Mouse (Mus musculus): ENCODE data around the gene 4632433K11Rik. TPM values are rescaled to one million over a fixed set of nuclear protein-coding genes. Genes with fewer than 3 reads are reported as not detected.

The 4632433K11Rik gene
- polyA plus RNA-seq, 1 experiment = not detected

DNA sequence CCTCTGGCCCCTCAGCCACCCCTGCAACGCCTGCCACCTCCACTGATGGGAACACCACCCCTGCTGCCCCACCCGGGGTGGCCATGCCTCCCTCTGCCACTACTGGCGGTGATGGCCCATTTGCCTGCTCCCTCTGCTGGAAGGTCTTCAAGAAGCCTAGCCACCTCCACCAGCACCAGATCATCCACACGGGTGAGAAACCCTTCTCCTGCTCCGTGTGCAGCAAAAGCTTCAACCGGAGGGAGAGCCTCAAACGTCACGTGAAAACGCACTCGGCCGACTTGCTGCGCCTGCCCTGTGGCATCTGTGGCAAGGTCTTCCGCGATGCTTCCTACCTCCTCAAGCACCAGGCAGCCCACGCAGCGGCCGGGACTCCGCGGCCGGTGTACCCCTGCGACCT is 4.0 kb upstream of the 4632433K11Rik start:
- no peaks in the 10 kb centered on the region for H3K27me3 ChIP-seq (ENCODE audit: control insufficient read depth, insufficient read depth, low read length)
- no peaks in the 10 kb centered on the region for H3K4me1 ChIP-seq (ENCODE audit: control insufficient read depth, insufficient read depth, low read length)
- WGBS = 92% methylated on average over 21 of the region's 21 CpGs
- H3K4me3 ChIP-seq (replicated peaks; ENCODE audit: insufficient read depth, low read depth, low read length) = no peak overlapping the region
- H3K27ac ChIP-seq (ENCODE audit: insufficient read depth, low read length) = no peak overlapping the region
- TF ChIP-seq POLR2A (IDR thresholded peaks at IDR 0.05; ENCODE audit: borderline replicate concordance, insufficient read depth, low read length) = no peak
- TF ChIP-seq CTCF (IDR thresholded peaks at IDR 0.05; ENCODE audit: borderline replicate concordance, insufficient read depth, low read depth, low read length) = no peak
- DNase-seq = no peak

DNA sequence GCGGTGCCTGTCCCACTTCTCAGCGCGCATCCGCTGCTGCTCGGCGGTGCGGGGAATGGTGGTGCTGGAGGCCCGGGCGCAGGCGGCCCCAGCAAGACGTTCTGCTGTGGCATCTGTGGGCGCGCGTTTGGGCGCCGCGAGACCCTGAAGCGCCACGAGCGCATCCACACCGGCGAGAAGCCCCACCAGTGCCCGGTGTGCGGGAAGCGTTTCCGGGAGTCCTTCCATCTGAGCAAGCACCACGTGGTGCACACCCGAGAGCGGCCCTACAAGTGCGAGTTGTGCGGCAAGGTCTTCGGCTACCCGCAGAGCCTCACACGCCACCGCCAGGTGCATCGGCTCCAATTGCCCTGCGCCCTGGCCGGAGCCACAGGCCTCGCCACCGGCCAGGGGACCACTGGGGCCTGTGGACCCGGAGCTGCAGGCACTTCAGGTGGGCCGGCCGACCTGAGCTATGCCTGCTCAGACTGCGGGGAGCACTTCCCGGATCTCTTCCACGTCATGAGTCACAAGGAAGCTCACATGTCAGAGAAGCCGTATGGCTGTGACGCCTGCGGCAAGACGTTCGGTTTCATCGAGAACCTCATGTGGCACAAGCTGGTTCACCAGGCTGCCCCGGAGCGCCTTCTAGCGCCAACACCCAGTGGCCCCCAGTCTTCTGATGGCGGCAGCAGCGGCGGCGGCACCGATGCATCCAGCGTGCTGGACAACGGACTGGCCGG is 3.2 kb upstream of the 4632433K11Rik start:
- no peak overlapping the region for H3K4me3 ChIP-seq (replicated peaks; ENCODE audit: insufficient read depth, low read depth, low read length)
- WGBS = 90% methylated on average over 63 of the region's 63 CpGs
- TF ChIP-seq CTCF (IDR thresholded peaks at IDR 0.05; ENCODE audit: borderline replicate concordance, insufficient read depth, low read depth, low read length) = no peak
- TF ChIP-seq POLR2A (IDR thresholded peaks at IDR 0.05; ENCODE audit: borderline replicate concordance, insufficient read depth, low read length) = no peak
- no peak for DNase-seq
- no peaks in the 10 kb centered on the region for H3K4me1 ChIP-seq (ENCODE audit: control insufficient read depth, insufficient read depth, low read length)
- no peaks in the 10 kb centered on the region for H3K27me3 ChIP-seq (ENCODE audit: control insufficient read depth, insufficient read depth, low read length)
- no peak overlapping the region for H3K27ac ChIP-seq (ENCODE audit: insufficient read depth, low read length)

- TF ChIP-seq CTCF (IDR thresholded peaks at IDR 0.05; ENCODE audit: borderline replicate concordance, insufficient read depth, low read depth, low read length) (no peak), POLR2A (IDR thresholded peaks at IDR 0.05; ENCODE audit: borderline replicate concordance, insufficient read depth, low read length) (no peak)
- 90% methylated on average over 46 of the region's 46 CpGs for WGBS
These were observed 2.4 kb upstream of the 4632433K11Rik start for GRCm38 (mm10) chr7:5031496-5031895.

DNA sequence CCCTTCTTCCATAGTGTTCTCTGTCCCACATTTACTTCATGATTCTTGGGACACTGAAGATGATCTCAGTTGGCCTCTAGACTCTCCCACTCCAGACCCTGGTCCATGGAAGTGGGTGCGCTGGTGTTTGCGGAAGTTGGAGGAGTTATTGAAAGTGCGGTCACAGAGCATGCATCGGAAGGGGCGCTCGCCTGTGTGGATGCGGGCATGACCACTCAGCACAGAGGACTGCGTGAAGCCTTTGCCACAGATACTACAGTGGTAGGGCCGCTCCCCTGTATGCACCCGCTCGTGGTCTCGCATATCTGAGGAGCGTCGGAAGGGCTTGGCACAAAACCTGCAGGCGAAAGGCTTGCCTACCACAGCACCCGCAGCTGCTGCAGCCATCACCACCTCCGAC is 1.7 kb downstream of the 4632433K11Rik start:
- no peaks in the 10 kb centered on the region for H3K27me3 ChIP-seq (ENCODE audit: control insufficient read depth, insufficient read depth, low read length)
- TF ChIP-seq CTCF (IDR thresholded peaks at IDR 0.05; ENCODE audit: borderline replicate concordance, insufficient read depth, low read depth, low read length) = no peak
- no peak for TF ChIP-seq POLR2A (IDR thresholded peaks at IDR 0.05; ENCODE audit: borderline replicate concordance, insufficient read depth, low read length)
- WGBS = 95% methylated on average over 17 of the region's 17 CpGs
- H3K4me1 ChIP-seq (ENCODE audit: control insufficient read depth, insufficient read depth, low read length) = no peaks in the 10 kb centered on the region
- no peak overlapping the region for H3K4me3 ChIP-seq (replicated peaks; ENCODE audit: insufficient read depth, low read depth, low read length)
- H3K27ac ChIP-seq (ENCODE audit: insufficient read depth, low read length) = no peak overlapping the region
- DNase-seq = no peak

More at GRCm38 (mm10) chr7:5031496-5031895, 2.4 kb upstream of the 4632433K11Rik start:
- no peaks in the 10 kb centered on the region for H3K27me3 ChIP-seq (ENCODE audit: control insufficient read depth, insufficient read depth, low read length)
- H3K27ac ChIP-seq (ENCODE audit: insufficient read depth, low read length) = no peak overlapping the region
- H3K4me3 ChIP-seq (replicated peaks; ENCODE audit: insufficient read depth, low read depth, low read length) = no peak overlapping the region
- no peaks in the 10 kb centered on the region for H3K4me1 ChIP-seq (ENCODE audit: control insufficient read depth, insufficient read depth, low read length)
- DNase-seq = no peak

- TF ChIP-seq POLR2A (IDR thresholded peaks at IDR 0.05; ENCODE audit: borderline replicate concordance, insufficient read depth, low read length) = no peak
- no peak for TF ChIP-seq CTCF (IDR thresholded peaks at IDR 0.05; ENCODE audit: borderline replicate concordance, insufficient read depth, low read depth, low read length)
- H3K4me3 ChIP-seq (replicated peaks; ENCODE audit: insufficient read depth, low read depth, low read length) = no peak overlapping the region
- no peak overlapping the region for H3K27ac ChIP-seq (ENCODE audit: insufficient read depth, low read length)
- 94% methylated on average over 9 of the region's 9 CpGs for WGBS
- no peaks in the 10 kb centered on the region for H3K4me1 ChIP-seq (ENCODE audit: control insufficient read depth, insufficient read depth, low read length)
- H3K27me3 ChIP-seq (ENCODE audit: control insufficient read depth, insufficient read depth, low read length) = no peaks in the 10 kb centered on the region
- DNase-seq = no peak
These were observed 2.2 kb downstream of the 4632433K11Rik start for GRCm38 (mm10) chr7:5036136-5036535.

GRCm38 (mm10) chr7:5037026-5037425 is 3.1 kb downstream of the 4632433K11Rik start:
- Histone ChIP-seq H3K27me3 (ENCODE audit: control insufficient read depth, insufficient read depth, low read length) (no peaks in the 10 kb centered on the region), H3K4me3 (replicated peaks; ENCODE audit: insufficient read depth, low read depth, low read length) (no peak overlapping the region), H3K4me1 (ENCODE audit: control insufficient read depth, insufficient read depth, low read length) (no peaks in the 10 kb centered on the region), H3K27ac (ENCODE audit: insufficient read depth, low read length) (no peak overlapping the region)
- 93% methylated on average over 7 of the region's 7 CpGs for WGBS
- no peak for DNase-seq
- TF ChIP-seq CTCF (IDR thresholded peaks at IDR 0.05; ENCODE audit: borderline replicate concordance, insufficient read depth, low read depth, low read length) (no peak), POLR2A (IDR thresholded peaks at IDR 0.05; ENCODE audit: borderline replicate concordance, insufficient read depth, low read length) (no peak)

DNA sequence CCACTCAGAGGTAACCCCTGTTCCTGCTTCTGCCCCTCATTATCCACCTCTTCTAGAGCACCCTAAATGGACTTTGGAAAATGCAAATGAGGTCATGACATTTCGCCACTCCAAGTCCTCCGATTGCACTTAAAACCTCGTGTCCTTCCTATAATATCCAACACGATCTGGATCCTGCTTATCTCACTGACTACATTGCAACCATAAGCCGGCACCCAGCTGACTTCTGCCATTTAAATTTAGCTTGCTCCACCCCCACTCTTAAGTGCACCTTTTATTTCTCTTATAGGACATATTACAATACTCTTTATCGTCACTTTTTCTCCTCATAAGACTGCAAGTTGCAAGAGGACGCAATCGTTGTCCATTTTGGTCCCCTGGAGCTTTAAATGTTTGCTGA is 3.5 kb downstream of the 4632433K11Rik start:
- TF ChIP-seq CTCF (IDR thresholded peaks at IDR 0.05; ENCODE audit: borderline replicate concordance, insufficient read depth, low read depth, low read length) (no peak), POLR2A (IDR thresholded peaks at IDR 0.05; ENCODE audit: borderline replicate concordance, insufficient read depth, low read length) (no peak)
- peak overlapping the region; percentile 82 for H3K4me3 ChIP-seq (replicated peaks; ENCODE audit: insufficient read depth, low read depth, low read length)
- WGBS = 84% methylated on average over 8 of the region's 8 CpGs

DNA sequence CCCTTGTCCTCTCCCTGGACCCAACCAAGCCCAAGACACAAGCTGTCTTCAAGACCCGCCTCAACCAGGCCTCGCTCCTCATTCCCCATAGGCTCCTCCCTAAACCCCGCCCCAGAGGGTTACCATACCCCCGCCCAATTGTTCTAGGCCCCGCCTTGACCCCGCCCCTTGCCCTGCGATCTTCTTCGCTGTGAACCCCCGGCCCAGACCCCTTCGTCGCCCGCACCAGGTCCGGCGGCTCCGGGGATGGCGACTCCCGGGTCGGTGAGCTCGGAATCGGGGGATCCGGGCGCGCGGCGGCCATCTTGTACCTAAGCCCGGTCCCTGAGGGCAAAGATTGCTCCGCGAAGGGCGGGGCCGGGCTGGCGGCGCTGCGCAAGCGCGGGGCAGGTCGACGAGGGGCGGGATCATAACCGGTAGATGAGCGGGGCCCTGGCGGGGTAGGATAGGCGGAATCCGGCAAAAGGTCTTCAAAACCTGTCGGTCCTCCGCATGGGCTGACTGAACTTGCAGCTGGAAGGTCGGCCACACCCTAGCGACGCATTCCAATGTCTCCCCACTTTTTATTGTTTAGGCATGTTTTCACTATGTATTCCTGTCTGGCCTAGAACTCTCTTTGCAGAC is 4.3 kb downstream of the 4632433K11Rik start, which contains the start of gene Zfp784:
Gene Zfp784 (minus strand): TSS at position 338 of the 624 bp plus-strand sequence.
- WGBS = 2% methylated on average over 48 of the region's 48 CpGs
- DNase-seq = peak; percentile 92 to 96
- H3K4me1 ChIP-seq (ENCODE audit: control insufficient read depth, insufficient read depth, low read length) = no peaks in the 10 kb centered on the region
- H3K4me3 ChIP-seq (replicated peaks; ENCODE audit: insufficient read depth, low read depth, low read length) = peak within 1 kb of the TSS; percentile 82
- TF ChIP-seq POLR2A (IDR thresholded peaks at IDR 0.05; ENCODE audit: borderline replicate concordance, insufficient read depth, low read length) = peak; percentile 72
- no peak for TF ChIP-seq CTCF (IDR thresholded peaks at IDR 0.05; ENCODE audit: borderline replicate concordance, insufficient read depth, low read depth, low read length)
- H3K27me3 ChIP-seq (ENCODE audit: control insufficient read depth, insufficient read depth, low read length) = no peaks in the 10 kb centered on the region
- peak within 1 kb of the TSS; percentile 94 for H3K27ac ChIP-seq (ENCODE audit: insufficient read depth, low read length)

More for the DNA sequence above, 3.5 kb downstream of the 4632433K11Rik start:
- no peak overlapping the region; the same call in 1 of the 2 replicates for H3K27ac ChIP-seq (ENCODE audit: insufficient read depth, low read length)
- no peaks in the 10 kb centered on the region for H3K4me1 ChIP-seq (ENCODE audit: control insufficient read depth, insufficient read depth, low read length)
- no peak for DNase-seq
- no peaks in the 10 kb centered on the region for H3K27me3 ChIP-seq (ENCODE audit: control insufficient read depth, insufficient read depth, low read length)
